Mouse (Mus musculus): ENCODE data around the gene Taf5.

The Taf5 gene

DNA sequence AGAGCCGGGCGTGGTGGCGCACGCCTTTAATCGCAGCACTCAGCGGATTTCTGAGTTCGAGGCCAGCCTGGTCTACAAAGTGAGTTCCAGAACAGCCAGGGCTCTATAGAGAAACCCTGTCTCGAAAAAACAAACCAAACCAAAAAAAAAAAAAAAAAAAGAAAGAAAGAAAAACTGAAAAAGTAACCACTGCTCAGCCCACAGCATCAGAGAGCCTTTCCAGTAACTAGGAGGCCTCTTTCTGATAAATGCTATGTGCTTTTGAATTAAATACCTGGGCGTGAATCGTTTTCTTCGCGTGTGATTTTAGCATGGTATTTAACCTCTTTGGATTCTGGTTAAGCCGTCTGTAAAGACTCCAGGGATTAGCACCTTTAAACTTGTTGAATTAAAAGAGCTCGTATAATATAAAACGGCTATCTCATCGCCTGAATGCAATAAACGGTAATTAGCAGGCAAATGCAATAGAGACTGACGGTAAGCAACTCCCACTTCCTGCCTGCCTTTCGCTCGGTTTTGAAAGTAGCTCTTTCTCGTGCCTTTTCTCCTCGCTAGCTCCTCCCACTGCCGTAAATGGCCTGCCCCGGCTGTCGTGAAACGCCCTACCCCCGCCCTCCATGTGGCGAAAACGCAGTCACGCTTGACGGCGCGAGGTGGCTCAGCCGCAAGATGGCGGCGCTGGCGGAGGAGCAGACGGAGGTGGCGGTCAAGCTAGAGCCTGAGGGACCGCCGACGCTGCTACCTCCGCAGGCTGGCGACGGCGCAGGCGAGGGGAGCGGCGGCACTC lies at the start of gene Taf5:
TSS of gene Taf5 (plus strand) at position 651 of the 787 bp plus-strand sequence.
- in situ Hi-C loops (cut with MboI; ENCODE audit: unreplicated experiment in 2 of 2) = no loop called here

DNA sequence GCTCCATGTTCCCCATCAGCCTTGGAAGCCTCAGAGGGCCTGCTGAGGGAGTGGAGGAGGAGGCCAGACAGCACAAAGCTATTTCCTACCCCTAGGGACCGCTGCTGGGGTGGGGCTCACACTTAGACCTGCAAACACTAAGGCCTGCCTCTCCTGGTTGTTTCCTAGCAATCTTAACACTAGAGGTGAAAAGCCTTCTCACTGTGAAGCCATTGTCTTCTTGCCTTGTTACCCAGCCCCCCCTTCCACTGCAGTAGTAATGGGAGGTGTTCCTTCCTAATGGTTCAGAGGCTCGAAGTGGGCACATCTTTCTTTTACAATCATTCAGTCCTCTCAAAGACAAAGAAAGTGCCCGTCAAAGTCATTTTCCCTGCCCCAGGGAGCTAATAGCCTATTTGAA lies 49.7 kb upstream of the Taf5 start:
- in situ Hi-C loops (cut with MboI; ENCODE audit: unreplicated experiment in 2 of 2) = loop anchor here in 1 of 2 experiments (25.0 kb wide), 1 partner anchor 906 kb away; no protein-coding TSS in a partner anchor

DNA sequence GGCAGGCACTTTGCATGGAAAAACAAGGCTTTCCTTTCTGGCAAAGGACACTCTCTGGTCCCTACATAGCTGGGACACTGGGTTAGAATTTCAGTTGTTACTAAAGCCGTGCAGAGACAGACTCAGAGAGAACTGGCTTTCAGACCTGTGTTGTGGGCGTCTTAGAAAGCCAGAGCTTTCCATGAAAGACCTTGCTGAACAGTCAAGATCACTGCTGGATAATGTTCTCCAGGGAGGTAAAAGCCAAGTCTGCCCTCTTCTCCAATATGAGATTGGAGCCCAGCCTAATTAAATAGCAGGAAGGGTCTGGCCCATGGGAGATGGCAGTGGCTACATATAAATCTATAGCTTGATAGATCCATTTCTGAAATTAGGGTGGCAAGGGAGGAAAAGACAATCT lies 49.2 kb upstream of the Taf5 start:
- in situ Hi-C loops (cut with MboI; ENCODE audit: unreplicated experiment in 2 of 2) = loop anchor here in 1 of 2 experiments (25.0 kb wide), 1 partner anchor 906 kb away; no protein-coding TSS in a partner anchor

DNA sequence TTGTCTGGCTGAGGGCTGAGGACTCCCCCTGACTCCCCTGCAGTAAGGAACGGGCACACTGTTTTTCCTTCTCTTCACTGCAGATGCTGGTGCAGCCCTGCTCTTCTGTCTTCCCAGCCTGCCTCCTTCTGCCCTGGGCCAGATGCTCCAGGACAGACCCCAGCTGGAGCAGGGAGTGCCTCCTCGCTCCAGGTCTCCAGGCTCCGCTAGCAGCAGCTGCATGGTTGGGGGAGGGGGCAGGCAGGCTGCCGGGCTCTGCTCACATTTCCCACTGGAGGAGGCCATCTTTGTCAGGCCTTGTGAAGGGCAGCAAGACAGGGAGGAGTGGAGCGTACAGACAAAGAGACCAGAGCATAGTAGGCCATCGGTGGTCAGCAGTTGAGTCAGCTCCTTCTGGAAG lies 48.2 kb upstream of the Taf5 start:
- in situ Hi-C loops (cut with MboI; ENCODE audit: unreplicated experiment in 2 of 2) = loop anchor here in 1 of 2 experiments (25.0 kb wide), 1 partner anchor 907 kb away; no protein-coding TSS in a partner anchor

DNA sequence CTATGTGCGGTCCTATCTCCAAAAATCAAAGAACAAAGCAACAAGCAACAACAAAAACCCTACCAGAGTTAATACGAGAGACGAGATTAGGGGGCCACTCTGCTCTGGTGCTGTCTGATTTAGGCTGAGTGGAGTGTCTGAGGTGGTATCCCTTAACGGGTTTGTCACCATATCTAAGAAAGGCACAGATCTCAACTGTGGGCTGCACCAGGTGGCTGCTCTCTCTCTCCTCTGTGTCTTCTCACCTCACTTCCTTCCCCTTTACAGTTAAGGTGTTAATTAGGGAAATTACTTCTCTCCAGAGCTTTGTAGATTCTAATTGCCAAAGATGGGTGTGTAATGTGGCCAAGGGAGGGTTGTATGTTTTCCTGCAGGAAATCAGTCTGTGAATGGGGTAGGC lies 44.8 kb upstream of the Taf5 start:
- in situ Hi-C loops (cut with MboI; ENCODE audit: unreplicated experiment in 2 of 2) = loop anchor here in 1 of 2 experiments (25.0 kb wide), 1 partner anchor 910 kb away; no protein-coding TSS in a partner anchor

DNA sequence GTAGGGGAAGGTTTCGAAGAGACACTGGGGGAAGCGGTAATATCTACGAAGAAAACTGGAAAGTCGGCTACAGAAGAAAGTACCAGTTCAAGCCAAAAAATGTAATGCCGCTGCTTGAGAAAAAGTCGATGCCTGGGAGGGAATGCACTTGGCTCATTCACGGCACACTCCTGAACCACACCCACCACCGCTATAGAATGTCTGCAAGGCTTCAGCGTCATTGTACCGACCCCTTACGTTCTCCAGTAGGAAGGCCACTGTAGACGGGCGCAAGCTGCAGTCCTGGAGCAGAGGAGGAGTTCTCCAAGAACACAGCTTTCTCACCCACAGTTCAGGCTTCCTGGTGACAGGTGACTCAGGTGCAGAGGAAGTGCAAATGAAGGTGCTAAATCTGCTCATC lies 44.0 kb upstream of the Taf5 start:
- in situ Hi-C loops (cut with MboI; ENCODE audit: unreplicated experiment in 2 of 2) = loop anchor here in 1 of 2 experiments (25.0 kb wide), 1 partner anchor 911 kb away; no protein-coding TSS in a partner anchor

DNA sequence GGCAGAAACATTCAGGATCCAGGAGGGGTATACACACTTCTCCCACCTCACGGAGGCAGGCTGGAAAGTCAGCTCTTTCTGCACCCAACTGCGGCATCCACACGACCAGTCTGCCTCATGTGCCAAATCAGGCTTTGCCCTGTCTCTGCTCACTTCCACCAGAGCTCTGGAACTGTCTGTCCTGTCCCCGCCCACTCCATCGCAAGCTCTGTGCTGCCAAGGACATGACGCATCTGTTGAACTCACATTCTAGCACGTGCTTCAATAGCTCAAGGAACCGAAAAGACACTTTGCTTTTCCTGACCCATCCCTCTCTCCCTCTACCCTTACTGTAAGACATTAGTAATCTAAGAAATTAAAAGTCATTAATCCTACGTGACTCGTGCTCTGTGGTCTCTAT lies 42.6 kb upstream of the Taf5 start:
- in situ Hi-C loops (cut with MboI; ENCODE audit: unreplicated experiment in 2 of 2) = loop anchor here in 1 of 2 experiments (25.0 kb wide), 1 partner anchor 913 kb away; no protein-coding TSS in a partner anchor

DNA sequence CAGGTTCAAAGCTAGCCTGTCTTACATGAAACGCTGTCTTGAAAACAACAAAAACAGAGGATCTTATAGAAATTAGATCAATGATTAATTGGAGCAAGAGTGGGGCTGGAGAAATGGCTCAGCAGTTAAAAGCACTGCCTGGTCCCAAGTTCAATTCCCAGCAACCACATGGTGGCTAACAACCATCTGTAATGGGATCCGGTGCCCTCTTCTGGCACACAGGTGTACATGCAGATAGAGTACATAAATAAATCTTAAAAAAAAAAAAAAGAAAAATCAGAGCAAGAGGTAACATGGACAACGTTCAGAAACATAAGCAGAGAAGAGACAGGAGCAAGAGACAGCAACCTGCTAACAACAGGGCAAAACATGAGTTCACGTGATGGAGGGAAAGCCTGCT lies 41.0 kb upstream of the Taf5 start:
- in situ Hi-C loops (cut with MboI; ENCODE audit: unreplicated experiment in 2 of 2) = no loop called here

DNA sequence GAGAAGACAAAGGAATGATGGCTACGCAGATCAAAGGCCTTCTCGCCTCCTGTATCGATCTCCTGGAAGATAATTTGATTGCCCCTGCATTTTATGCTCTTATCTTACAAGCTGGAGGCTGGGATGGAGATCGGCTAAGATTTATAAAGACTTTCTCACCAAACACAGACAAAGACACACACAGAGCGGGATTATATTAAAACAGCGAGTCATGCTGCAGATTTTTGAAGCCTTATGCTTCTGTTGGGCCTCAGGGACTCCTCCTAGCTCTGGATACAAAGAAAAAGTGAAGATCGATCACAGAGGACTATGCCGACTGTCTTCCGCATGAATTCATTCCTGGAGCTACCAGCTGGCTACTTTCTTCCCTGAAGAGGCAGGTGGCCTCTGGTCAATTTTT lies 37.8 kb upstream of the Taf5 start:
- in situ Hi-C loops (cut with MboI; ENCODE audit: unreplicated experiment in 2 of 2) = no loop called here

DNA sequence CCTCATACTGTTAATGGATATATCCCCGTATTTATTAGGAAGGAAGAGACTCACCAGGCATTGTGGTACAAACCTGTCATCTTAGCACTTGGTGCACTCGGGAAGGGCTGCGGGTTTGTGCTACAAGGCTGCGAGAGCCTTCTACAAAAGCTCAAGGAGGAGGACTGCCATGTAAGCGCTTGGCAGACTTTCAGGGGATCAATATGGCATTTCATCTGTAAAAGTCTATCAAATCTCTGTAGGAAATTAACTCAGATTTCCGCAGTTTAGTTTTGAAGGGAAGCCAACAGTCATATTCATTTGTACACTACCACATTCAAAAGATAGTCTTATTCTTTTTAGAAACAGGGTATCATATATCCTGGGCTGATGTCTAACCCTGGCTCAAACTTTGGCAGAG lies 35.8 kb upstream of the Taf5 start:
- in situ Hi-C loops (cut with MboI; ENCODE audit: unreplicated experiment in 2 of 2) = no loop called here

DNA sequence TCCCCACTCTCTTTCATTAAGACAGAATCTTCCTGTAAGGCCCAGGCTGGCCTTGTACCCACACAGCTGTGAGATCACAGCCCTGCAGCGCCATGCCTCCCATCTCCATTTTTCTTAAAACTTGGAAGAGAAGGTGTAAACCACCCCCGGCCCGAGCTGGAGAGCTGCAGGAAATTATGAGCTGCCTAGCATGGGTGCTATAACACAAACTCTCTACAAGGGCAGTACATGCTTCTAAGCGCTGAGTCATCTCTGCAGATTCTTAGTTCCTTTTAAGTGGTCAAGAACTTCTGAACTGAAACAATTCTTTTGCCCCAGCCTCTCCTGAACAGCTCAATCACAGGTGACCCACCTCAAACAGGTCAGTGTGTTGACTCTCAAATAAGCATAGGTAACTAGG lies 32.6 kb upstream of the Taf5 start:
- in situ Hi-C loops (cut with MboI; ENCODE audit: unreplicated experiment in 2 of 2) = no loop called here

DNA sequence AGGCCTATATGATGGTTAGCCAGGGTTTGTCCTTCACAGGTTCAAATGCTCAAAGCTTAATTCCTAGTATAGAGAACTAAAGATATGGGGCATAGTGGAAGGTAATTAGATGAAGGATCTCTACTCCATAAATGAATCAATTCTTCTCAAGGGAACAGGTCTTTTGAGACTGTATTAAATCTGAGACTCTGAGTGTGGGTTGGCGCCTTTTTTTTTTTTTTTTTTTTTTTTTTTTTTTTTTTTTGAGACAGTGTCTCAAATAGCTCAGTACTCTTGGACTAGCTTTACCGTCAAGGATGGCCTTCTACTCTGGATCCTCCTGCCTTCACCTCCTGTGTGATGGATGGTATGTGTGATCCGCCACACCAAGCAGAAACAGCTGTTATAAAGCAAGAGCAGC lies 30.9 kb upstream of the Taf5 start:
- in situ Hi-C loops (cut with MboI; ENCODE audit: unreplicated experiment in 2 of 2) = no loop called here

DNA sequence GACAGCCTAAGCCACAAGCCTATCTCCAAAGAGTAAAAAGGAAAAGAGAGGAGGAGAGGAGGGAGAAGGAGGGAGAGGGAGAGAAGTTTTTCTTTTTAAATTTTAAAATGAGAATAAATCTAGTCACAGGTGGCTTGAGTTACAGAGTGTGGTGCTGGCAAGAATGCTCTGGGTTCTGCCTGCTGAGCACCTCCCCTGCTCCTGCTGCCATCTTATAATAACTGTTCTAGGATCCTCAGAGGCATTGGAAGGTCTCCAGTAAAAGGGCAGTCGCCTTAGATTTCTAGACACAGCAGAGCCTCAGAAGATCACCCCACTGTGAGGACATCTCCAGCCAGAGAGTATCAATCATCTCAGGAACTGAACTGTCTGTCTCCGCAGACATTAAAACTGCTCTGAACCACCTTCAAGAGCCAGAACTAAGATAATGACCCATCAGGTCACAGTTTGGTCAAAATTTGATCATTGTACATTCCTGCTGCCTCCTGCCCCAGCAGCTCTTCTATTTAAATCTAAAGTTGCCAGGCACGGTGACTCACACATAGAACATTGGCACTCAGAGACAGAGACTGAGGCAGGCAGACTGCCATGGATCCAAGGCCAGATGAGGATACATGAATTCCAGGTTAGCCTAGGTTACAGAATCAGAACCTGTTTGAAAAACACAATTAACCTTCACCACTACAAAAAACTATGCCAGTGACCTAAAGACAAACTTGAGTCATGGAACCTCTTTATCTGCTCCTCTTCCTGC lies 26.6 kb upstream of the Taf5 start:
- in situ Hi-C loops (cut with MboI; ENCODE audit: unreplicated experiment in 2 of 2) = loop anchor here in 1 of 2 experiments (5.0 kb wide), 2 partner anchors 164 to 279 kb away; partner anchors contain the start of gene Cnnm2

DNA sequence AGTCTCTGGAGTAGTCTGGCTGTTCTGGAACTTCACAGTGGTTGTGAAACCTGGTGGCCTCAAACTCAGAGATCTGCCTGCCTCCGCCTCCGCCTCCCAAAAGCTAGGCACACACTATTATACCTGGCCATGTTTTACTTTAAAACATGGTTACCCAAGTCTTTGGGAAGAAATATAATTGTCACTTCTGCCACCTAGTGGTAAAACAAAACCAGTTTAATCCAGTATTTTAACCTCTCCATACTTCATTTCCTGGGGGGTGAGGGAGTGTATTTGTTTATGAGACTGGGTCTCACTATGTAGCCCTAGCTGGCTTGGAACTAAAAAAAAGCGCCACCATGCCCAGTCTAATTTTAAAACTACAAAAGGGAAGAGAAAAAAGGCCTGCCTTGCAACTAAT lies 23.9 kb upstream of the Taf5 start:
- in situ Hi-C loops (cut with MboI; ENCODE audit: unreplicated experiment in 2 of 2) = loop anchor here in 1 of 2 experiments (5.0 kb wide), 2 partner anchors 166 to 281 kb away; partner anchors contain the start of gene Cnnm2

DNA sequence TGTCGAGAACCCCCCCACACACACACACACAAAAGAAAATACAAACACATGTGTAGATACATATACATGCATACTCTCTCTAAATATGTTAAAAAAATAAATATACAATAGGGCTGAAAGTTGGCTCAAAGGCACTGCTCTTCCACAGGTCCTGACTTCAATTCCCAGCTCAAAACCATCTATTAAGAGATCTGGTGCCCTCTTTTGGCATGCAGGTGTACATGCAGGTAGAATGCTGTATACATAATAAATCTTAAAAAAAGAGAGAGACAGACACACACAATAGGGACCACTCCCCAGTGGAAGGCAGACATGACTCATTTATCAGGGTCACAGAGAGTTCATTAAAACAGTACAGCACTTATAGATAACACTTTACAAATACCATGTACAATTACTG lies 21.2 kb upstream of the Taf5 start:
- in situ Hi-C loops (cut with MboI; ENCODE audit: unreplicated experiment in 2 of 2) = no loop called here

DNA sequence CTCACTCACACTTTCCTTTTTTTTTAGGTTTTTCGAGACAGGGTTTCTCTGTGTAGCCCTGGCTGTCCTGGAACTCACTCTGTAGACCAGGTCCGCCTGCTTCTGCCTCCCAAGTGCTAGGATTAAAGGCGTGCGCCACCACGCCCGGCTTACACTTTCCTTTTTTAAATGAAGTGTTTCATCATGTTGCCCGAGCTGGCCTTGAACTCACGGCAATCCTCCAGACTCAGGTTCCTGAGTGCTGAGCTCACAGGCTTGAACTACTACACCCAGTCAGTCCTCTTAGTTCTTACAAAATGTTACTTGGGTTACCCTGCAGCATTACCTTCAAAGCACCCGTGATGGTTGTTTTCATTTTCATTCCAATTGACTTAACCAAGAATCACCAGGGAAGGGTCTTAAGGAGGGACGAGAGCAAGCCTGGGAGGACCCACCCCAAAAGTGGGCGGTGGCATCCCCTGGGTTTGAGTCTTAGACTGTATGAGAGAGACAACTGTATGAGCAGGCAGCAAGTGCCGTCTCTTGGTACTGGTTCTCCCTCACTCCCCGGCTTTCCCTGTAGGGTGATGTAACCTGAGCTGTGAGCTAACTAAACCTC lies 20.2 kb upstream of the Taf5 start:
- in situ Hi-C loops (cut with MboI; ENCODE audit: unreplicated experiment in 2 of 2) = no loop called here

DNA sequence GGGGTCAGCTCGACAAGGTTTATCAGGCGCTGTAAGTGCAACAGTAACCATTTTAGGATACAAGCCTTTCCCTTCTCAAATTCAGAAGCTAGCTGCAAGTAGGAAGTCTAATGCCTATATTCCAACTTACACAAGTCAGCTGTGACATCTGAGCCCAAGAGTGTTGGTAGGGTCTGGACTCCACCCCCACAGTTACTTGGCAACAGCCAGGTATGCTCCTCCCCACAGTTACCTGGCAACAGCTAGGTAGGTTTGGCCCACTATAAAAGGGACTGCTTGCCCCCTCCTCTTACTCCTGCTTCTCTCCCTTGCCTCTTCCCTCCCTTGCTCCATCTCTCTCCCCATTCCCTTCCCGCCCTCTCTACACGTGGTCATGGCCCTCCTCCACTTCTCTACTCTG lies 18.5 kb upstream of the Taf5 start:
- in situ Hi-C loops (cut with MboI; ENCODE audit: unreplicated experiment in 2 of 2) = no loop called here

DNA sequence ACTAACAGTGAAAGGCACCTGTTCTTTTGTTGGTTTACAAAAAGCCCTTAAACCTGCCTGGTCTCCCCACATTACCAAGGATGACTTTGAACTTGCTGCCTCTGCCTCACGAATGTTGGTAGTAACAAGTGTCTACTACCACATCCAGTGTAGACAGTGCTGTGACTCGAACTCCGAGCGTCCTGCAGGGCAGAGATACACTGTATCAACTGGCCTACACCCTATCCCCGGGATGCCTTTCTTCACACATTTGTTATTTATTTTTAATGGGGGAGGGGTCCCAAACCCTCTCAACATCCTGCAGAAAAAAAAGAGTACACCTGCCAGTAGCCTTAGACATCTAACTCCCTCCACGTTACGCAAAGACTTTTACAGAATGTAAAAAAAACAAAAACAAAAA lies 17.7 kb upstream of the Taf5 start:
- in situ Hi-C loops (cut with MboI; ENCODE audit: unreplicated experiment in 2 of 2) = no loop called here

DNA sequence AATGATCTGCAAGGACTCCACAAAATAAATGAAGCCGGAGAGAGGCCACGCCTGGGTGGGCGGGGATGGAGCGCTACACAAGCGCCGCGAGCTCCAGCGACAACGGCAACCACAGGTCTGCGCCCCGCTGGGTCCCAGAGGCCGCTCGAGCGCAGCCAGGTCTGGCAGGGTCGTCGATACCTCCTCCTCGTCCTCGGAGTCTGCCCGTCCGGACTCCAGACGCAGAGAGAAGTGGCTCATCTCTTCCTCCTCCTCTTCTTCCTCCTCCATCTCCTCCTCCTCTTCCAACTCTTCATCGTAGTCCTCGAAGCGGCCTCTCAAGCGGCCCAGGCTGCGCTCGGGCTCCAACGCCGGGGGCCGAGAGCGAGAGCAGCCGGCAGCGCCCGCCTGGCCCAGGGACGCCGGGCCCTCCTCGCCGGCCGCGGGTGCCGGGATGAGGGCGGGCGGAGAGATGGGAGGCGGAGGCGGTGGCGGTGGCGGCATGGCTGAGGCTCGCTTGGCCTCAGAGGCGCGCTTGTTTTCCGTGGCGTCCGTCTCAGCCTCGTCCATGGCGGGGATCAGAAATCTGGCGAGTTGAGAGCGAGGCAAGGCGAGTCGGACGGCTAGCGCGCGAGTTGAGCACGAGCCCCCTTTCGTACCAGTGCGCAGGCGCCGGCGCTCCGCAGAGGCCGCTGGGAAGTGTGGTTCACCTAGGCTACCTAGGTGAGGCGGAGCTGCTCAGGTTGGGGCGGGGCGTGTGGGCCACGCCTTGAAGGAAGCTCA lies 17.1 kb upstream of the Taf5 start, which contains the start of gene Pcgf6:
TSS of gene Pcgf6 (minus strand) at position 636 of the 762 bp plus-strand sequence.
- in situ Hi-C loops (cut with MboI; ENCODE audit: unreplicated experiment in 2 of 2) = no loop called here

DNA sequence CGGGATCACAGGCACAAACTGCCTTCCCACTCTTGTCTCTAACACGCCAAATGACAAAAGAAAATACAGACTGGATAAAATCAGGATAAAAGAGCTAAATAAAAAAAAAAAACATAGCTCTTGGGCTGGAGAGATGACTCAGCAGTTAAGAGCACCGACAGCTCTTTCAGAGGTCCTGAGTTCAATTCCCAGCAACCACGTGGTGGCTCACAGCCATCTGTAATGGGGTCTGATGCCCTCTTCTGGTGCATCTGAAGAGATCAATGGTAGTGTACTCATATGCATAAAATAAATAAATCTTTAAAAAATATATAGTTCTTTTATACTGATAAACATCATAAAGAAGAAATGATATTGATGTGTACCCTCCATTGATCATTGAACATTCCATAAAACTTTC lies 14.6 kb upstream of the Taf5 start:
- in situ Hi-C loops (cut with MboI; ENCODE audit: unreplicated experiment in 2 of 2) = no loop called here

Data from v-Abl transformed pro-B cells (cell line).